Comparison of ENCODE assay signal across 39 mouse cellular contexts in genomic region chr17:31725366-31725765, GRCm38 (mm10). TPM values are rescaled to one million over a fixed set of nuclear protein-coding genes. Genes with fewer than 3 reads are reported as not detected.
A peak's percentile ranks its signal among the peaks of the same experiment; 100 is the strongest.
DNase-seq lines count a peak whose midpoint lies in the region; ATAC-seq and TF ChIP-seq lines count a peak whose summit lies in the region.
"Had no signal": no experiment of that assay in that cellular context is flagged by ENCODE, and none has a peak within 500 bp of the region (broad histone marks: within the 10 kb centered on the region; RNA-seq: fewer than 3 reads in every experiment).

No protein-coding gene starts in this region.

- no peaks in the 10 kb centered on the region for H3K9me3 ChIP-seq in hindbrain, embryonic 16.5 days (ENCODE audit: control insufficient read depth, low read length)
- H3K9me3 ChIP-seq in hindbrain, embryonic 11.5 days (ENCODE audit: control insufficient read depth, low read length) = no peaks in the 10 kb centered on the region
- H3K9me3 ChIP-seq in midbrain, postnatal 0 days (ENCODE audit: low read length) = no peaks in the 10 kb centered on the region
- H3K9me3 ChIP-seq in midbrain, embryonic 16.5 days (replicated peaks; ENCODE audit: control insufficient read depth, low read length, poor library complexity, severe bottlenecking) = no peaks in the 10 kb centered on the region
- H3K9me3 ChIP-seq: embryonic facial prominence, embryonic 13.5 days; G1E; kidney, embryonic 15.5 days; limb, embryonic 15.5 days; liver, embryonic 13.5 days had no signal

- peaks cover 4% of the 10 kb centered on the region; the same call in 1 of the 2 replicates for H3K4me1 ChIP-seq in hindbrain, embryonic 16.5 days (ENCODE audit: control insufficient read depth, insufficient read depth, low read depth, low read length)
- H3K4me1 ChIP-seq in hindbrain, embryonic 11.5 days (replicated peaks; ENCODE audit: control insufficient read depth, insufficient read depth, low read length) = no peaks in the 10 kb centered on the region
- 0 out of 2 replicates have a peak, but pooled peaks cover 3% of the 10 kb centered on the region for H3K4me1 ChIP-seq in midbrain, postnatal 0 days (ENCODE audit: insufficient read depth, low read length)
- H3K4me1 ChIP-seq in midbrain, embryonic 16.5 days (ENCODE audit: control insufficient read depth, insufficient read depth, low read length) = peaks cover 5% of the 10 kb centered on the region; the same call in 1 of the 2 replicates
- H3K4me1 ChIP-seq: liver, embryonic 13.5 days had no signal

- H3K4me3 ChIP-seq in hindbrain, embryonic 16.5 days (ENCODE audit: low read length) = no peak overlapping the region
- H3K4me3 ChIP-seq in hindbrain, embryonic 11.5 days (ENCODE audit: low read depth, low read length) = no peak overlapping the region
- no peak overlapping the region for H3K4me3 ChIP-seq in midbrain, postnatal 0 days (ENCODE audit: low read depth, low read length)
- H3K4me3 ChIP-seq in midbrain, embryonic 16.5 days (ENCODE audit: low read depth, low read length) = no peak overlapping the region
- H3K4me3 ChIP-seq: embryonic facial prominence, embryonic 13.5 days; heart, adult 2 months; kidney, embryonic 15.5 days; layer of hippocampus, adult 2 months; left cerebral cortex, adult 2 months; limb, embryonic 15.5 days; liver, embryonic 13.5 days; megakaryocyte, embryonic 14.5 days had no signal

- H3K27me3 ChIP-seq in hindbrain, embryonic 16.5 days (replicated peaks; ENCODE audit: control insufficient read depth, insufficient read depth, low read length) = no peaks in the 10 kb centered on the region; the same call in 1 of the 2 replicates
- H3K27me3 ChIP-seq in hindbrain, embryonic 11.5 days (ENCODE audit: control insufficient read depth, insufficient read depth, low read length) = no peaks in the 10 kb centered on the region
- H3K27me3 ChIP-seq in midbrain, postnatal 0 days (ENCODE audit: insufficient read depth, low read length) = no peaks in the 10 kb centered on the region
- no peaks in the 10 kb centered on the region for H3K27me3 ChIP-seq in midbrain, embryonic 16.5 days (ENCODE audit: control insufficient read depth, insufficient read depth, low read depth, low read length)
- H3K27me3 ChIP-seq: CH12.LX; embryonic facial prominence, embryonic 13.5 days; kidney, embryonic 15.5 days; limb, embryonic 15.5 days; liver, embryonic 13.5 days had no signal

- TF ChIP-seq CTCF in midbrain, postnatal 0 days (IDR thresholded peaks at IDR 0.05) = no peak

- H3K27ac ChIP-seq in hindbrain, embryonic 16.5 days (ENCODE audit: low read depth, low read length) = no peak overlapping the region
- no peak overlapping the region for H3K27ac ChIP-seq in hindbrain, embryonic 11.5 days (ENCODE audit: low read depth, low read length)
- no peak overlapping the region for H3K27ac ChIP-seq in midbrain, postnatal 0 days (ENCODE audit: low read depth, low read length)
- no peak overlapping the region for H3K27ac ChIP-seq in midbrain, embryonic 16.5 days (ENCODE audit: low read length)
- H3K27ac ChIP-seq: embryonic facial prominence, embryonic 13.5 days; heart, adult 2 months; hindbrain, embryonic 14.5 days; kidney, embryonic 15.5 days; layer of hippocampus, adult 2 months; left cerebral cortex, adult 2 months; limb, embryonic 15.5 days; liver, embryonic 13.5 days had no signal

- ATAC-seq in cerebellum, adult (ENCODE audit: insufficient number of reproducible peaks, low FRiP score, low TSS enrichment) = no peak
- peak; percentile 58; the same call in 1 of the 2 replicates for ATAC-seq in hindbrain, embryonic 16.5 days
- ATAC-seq in hindbrain, embryonic 11.5 days (ENCODE audit: low FRiP score) = no peak
- no peak for ATAC-seq in midbrain, postnatal 0 days (ENCODE audit: low FRiP score)
- no peak for ATAC-seq in midbrain, embryonic 16.5 days
- ATAC-seq: lung, postnatal 0 days had no signal

- H3K36me3 ChIP-seq in hindbrain, embryonic 16.5 days (ENCODE audit: control insufficient read depth, insufficient read depth, low read length) = no peaks in the 10 kb centered on the region
- H3K36me3 ChIP-seq in hindbrain, embryonic 11.5 days (ENCODE audit: control insufficient read depth, insufficient read depth, low read length) = no peaks in the 10 kb centered on the region
- no peaks in the 10 kb centered on the region for H3K36me3 ChIP-seq in midbrain, postnatal 0 days (ENCODE audit: insufficient read depth, low read length)
- H3K36me3 ChIP-seq in midbrain, embryonic 16.5 days (ENCODE audit: control insufficient read depth, insufficient read depth, low read length) = no peaks in the 10 kb centered on the region
- H3K36me3 ChIP-seq: embryonic facial prominence, embryonic 13.5 days; G1E; kidney, embryonic 15.5 days; limb, embryonic 15.5 days; liver, embryonic 13.5 days had no signal

- 23% methylated on average over 6 of the region's 6 CpGs for WGBS in hindbrain, embryonic 16.5 days
- WGBS in hindbrain, embryonic 11.5 days = 19% methylated on average over 6 of the region's 6 CpGs
- 21% methylated on average over 6 of the region's 6 CpGs for WGBS in midbrain, postnatal 0 days
- WGBS in midbrain, embryonic 16.5 days = 11% methylated on average over 6 of the region's 6 CpGs

- DNase-seq in cerebellum, adult 9-11 months = peak; percentile 7
- no peak for DNase-seq in hindbrain, embryonic 11.5 days (ENCODE audit: low spot score)
- DNase-seq in midbrain, postnatal 0 days (ENCODE audit: low spot score) = peak; percentile 12
- DNase-seq in gastrocnemius, postnatal 10 days = no peak
- no peak for DNase-seq in left cerebral cortex, adult 8-10 months (ENCODE audit: low spot score in 2 of 2)
- DNase-seq: adrenal gland, adult 8-10 months; cerebellum, adult 11-12 months; cerebellum, postnatal 10 days; heart, adult 2 months; heart, postnatal 14 days; kidney, adult 18-20 months; kidney, postnatal 25 days; liver, embryonic 13.5 days; lung, adult 18-20 months; lung, postnatal 4 days; retina, postnatal 1 day; right cerebral cortex, postnatal 14 days; thymus, adult 2 months; thymus, postnatal 36 days had no signal

- H3K9ac ChIP-seq in hindbrain, embryonic 16.5 days (ENCODE audit: low read depth, low read length) = no peak overlapping the region
- no peak overlapping the region for H3K9ac ChIP-seq in hindbrain, embryonic 11.5 days (ENCODE audit: low read depth, low read length)
- H3K9ac ChIP-seq in midbrain, postnatal 0 days (replicated peaks; ENCODE audit: low read length, poor library complexity, severe bottlenecking) = no peak overlapping the region
- H3K9ac ChIP-seq in midbrain, embryonic 16.5 days (ENCODE audit: low read depth, low read length) = no peak overlapping the region
- H3K9ac ChIP-seq: embryonic facial prominence, embryonic 13.5 days; hindbrain, embryonic 14.5 days; kidney, embryonic 15.5 days; limb, embryonic 15.5 days; liver, embryonic 13.5 days had no signal

- no peak overlapping the region for H3K4me2 ChIP-seq in hindbrain, embryonic 16.5 days (ENCODE audit: low read length)
- H3K4me2 ChIP-seq in hindbrain, embryonic 11.5 days (replicated peaks; ENCODE audit: low read depth, low read length) = no peak overlapping the region
- H3K4me2 ChIP-seq in midbrain, postnatal 0 days (ENCODE audit: low read depth, low read length, poor library complexity, severe bottlenecking) = no peak overlapping the region
- no peak overlapping the region for H3K4me2 ChIP-seq in midbrain, embryonic 16.5 days (ENCODE audit: low read length)
- H3K4me2 ChIP-seq: embryonic facial prominence, embryonic 13.5 days; hindbrain, embryonic 14.5 days; kidney, embryonic 15.5 days; limb, embryonic 15.5 days; liver, embryonic 13.5 days had no signal

RNA-seq across cellular contexts. Expression of gene Cryaa, which starts 47.8 kb away (rescaled TPM):
- 0.46 and 0.80 TPM in 2 replicates for polyA plus RNA-seq in hindbrain, embryonic 16.5 days (2015; fragmentation: Nextera tagmentation; extraction: Ambion mirVana)
- polyA plus RNA-seq in hindbrain, embryonic 11.5 days (2014; fragmentation: Nextera tagmentation; extraction: Ambion mirVana) = not detected in 2 replicates
- 1.6 and 1.9 TPM in 2 replicates for total RNA-seq in midbrain, postnatal 0 days (2014; rRNA removed)
- 0.37 and 0.39 TPM in 2 replicates for polyA plus RNA-seq in midbrain, postnatal 0 days (2015; fragmentation: Nextera tagmentation; extraction: Ambion mirVana)
- 0.25 TPM in 1 of 2 replicates, not detected in the other for polyA plus RNA-seq in midbrain, embryonic 16.5 days (2015; fragmentation: Nextera tagmentation; extraction: Ambion mirVana)
- not detected for total RNA-seq in gastrocnemius, postnatal 10 days (2021)
- under 1 TPM in 1 of 4 experiments, not detected in 3; 0.27 TPM for total RNA-seq in left cerebral cortex, adult 8-10 months (2022)
- total RNA-seq: adrenal gland, adult 8-10 months; adrenal gland, postnatal 4 days; common myeloid progenitor, adult 5-6 weeks; G1E; gastrocnemius, postnatal 4 days; heart, adult 2 months; heart, postnatal 14 days; left cerebral cortex, adult 2 months; left cerebral cortex, postnatal 36 days had no signal
- polyA plus RNA-seq: C2C12; embryonic facial prominence, embryonic 13.5 days; forebrain, embryonic 11.5 days; G1E; heart, embryonic 14.5 days; liver, embryonic 13.5 days had no signal

Comparison
In these comparisons a context has a peak if more than half of its experiments do, and no peak if none do; other contexts are left out.
1. DNase-seq: peak in cerebellum, adult 9-11 months (single experiment) and midbrain, postnatal 0 days (single experiment); none in hindbrain, embryonic 11.5 days (single experiment), gastrocnemius, postnatal 10 days (single experiment) and left cerebral cortex, adult 8-10 months (0 of 2).